Mouse (Mus musculus) thymus, postnatal 36 days (tissue): ENCODE results near the gene Nkain2.
"Not testable (repeated sequence)": the region's sequence is repeated elsewhere in the genome, so short reads cannot be mapped to it uniquely, and the experiment has no call there.

Experiments used
- DNase-seq, 2 experiments: peaks; one replicate each; pipeline ENCODE4 v3.0.0; 2022; ENCODE audit warnings: mixed read lengths in 2 of 2

The Nkain2 gene

DNA sequence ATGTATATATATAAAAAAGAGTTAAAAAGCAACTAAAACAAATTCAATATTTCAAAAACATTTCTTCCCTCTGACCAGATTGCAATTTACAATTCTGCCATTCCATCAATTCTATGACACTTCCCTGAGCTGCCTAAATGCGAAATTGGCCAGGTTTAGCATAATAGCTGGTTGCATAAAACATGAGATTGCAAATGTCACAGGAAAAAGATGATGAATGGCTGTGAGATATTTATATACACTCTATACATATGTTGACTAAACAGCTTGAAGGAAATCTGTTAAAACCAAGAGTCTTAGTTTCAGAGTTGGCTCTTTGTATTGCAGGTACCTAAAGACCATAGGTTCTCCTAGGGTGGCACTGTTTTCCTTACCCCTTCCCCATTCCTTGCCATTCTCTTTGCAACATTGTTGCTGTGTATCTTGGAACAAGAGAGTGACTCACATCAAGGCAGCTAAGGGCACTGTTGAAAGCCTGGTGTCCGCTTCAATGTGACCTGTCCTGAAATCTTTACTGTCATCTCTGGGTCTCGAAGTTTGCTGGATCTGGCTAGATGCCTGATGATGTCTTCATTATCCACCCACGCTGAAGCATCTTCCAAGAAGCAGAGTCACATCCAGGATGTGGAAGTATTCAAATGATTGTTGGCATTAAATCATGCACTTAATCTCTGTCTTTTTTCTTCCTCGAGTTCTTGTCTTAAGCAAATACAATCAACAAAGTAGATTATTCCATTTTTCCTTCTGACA is 837.5 kb downstream of the Nkain2 start:
- DNase-seq = no peak

DNA sequence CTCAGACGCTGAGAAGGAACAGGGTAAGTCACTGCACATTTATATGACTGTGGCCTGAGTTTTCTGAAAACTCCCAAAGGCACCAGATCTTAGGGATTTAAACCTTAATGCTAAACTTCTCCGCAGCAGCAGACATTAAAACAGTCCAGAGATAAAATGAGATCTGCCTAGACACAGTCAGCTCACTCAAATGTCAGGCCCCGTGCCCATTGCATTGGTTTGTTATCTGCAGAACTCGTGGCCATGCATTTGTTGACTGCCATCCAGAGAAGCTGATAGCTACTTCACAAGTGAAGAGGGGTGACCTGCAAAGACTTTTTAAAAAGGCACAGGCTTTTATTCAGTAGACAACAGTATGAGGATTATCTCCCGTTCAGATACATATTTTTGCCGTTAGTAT is 838.2 kb downstream of the Nkain2 start:
- DNase-seq = no peak

DNA sequence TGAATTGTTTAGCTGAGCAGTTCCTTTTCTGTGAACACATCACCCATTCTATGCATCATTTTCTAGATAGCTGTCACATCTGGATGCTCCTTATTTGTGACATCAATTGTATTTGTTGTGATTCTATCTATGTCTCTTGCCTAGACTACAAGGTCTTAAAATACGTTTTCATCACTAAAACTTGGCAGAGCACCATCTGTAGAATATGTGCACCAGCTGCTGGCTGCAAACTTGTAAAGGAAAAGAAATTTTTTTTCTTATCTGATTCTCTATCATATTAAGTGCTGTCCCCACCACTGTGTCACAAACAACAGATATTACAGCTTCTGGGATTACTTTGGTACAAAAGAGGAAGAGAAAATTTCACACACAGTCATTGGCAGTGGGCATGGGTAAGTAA is 860.3 kb downstream of the Nkain2 start:
- DNase-seq = no peak

DNA sequence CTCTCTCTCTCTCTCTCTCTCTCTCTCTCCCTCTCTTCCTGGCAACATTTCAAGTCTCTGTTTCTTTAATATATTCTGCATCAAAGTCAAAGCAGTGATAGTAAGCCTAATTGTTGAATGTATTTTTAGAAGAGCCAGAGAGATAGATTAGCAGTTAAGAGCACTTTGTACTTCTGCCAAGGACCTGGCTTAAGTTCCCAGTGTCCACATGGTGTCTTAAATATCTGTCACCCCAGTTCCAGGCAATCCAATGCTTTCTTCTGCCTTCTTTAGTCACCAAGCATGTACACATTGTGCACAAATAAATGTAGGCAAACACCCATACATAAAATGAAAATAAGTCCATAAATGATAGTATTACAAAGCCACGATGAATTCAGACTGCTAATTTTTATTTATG is 871.9 kb downstream of the Nkain2 start:
- DNase-seq = no peak

DNA sequence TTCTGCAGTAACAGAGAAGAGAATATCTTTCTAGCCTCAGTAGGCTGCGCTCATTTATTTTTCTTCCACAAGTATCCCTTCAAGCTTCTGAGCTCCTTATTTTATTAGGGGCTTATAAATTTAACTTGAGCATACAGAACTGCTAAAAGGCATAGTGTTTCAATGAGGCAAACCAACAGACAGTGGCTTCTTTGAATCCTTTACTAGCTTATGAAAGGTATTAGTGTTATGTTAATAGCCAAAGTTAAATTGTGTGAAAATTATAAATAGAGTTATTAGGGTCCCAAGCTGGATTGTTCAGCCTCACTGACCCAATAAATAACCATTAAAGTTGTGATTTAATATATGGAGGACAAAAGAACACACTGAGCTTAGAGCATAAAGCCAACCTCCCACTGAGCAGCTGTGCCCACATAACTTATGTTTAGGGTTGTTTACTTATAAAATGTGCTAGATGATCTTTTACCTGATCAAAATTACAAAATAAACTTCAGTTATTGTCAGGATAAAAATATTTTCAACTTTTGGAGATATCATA is 889.0 kb downstream of the Nkain2 start:
- DNase-seq = no peak

DNA sequence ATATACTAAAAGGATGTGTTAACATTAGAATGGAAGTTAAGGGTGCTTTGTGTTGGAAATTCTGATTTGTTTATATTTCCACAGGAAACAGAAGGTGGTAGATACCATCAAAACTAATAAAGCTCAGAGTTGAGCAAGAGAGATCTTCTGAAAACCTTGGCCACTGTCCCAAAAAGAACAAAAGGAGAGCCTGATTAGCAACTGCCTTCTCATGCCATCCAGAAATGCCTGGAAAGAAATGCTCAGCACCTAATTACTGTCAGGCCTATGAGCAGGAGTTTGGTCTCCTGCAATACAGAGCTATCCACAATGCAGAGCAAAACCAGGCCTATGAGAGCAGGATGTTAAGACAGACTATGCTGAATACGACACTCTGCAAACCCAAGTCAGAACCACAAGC is 897.1 kb downstream of the Nkain2 start:
- no peak for DNase-seq

DNA sequence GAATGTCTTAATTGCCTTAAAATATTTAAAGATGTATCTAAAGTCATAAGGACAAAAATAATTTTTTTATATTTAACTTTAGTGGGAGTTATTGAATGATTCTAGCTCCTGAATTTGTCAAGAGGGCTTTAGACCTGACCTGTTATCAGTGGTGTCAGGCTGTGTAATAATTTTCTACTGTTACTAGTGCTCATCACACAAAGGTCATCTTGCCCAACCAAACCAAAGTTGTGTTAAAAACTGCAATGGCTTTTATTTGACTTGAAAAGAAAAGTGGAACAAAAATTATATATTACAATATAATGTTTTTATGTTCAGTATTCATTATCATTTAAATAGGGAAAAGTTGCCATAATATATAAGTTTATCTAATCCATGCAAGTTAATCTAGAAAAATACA is 911.9 kb downstream of the Nkain2 start:
- DNase-seq = no peak

DNA sequence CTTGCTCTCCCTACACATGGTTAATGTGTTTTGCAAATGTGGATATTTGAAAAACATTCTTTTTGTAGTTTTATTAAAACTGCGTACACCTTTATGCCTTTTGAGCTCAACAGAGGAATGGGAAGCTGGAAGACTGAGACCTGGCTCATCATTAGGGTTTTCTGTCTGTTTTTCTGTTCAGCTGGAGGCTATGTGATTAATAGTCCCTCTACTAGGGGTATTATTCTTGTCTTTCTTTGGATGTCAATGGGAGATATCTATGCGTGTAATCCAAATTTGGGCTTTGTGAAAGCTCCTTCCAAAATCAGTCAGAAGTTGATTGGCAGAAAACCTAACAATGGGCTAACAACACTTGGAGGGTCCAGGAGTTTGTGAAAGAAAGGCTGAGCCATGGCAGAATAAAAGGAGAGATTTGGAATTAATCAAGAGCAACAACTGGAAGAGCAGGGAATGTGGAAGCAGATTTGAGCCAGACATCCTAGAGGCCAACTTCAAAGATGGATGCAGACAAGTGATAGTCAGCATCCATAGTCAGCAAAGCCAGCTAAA is 943.0 kb downstream of the Nkain2 start:
- DNase-seq = no peak

DNA sequence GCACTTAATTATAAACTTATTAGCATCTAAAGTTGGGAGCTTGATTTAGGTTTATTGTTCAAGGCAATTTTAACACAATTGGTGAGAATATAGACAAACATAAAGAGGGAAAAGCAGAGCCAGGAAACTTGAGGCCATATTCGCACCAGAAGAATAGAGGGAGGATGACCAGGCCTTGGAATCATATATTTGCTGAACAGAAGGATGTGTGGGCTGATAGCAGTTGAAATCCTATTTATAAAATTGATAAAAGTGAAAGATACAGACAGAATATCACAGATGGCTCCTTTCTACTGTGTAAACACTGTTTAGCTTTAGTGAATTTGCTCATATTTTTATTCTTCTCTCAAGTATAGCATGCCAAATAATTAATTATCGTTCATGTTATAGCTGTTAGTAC is 958.3 kb downstream of the Nkain2 start:
- no peak for DNase-seq

DNA sequence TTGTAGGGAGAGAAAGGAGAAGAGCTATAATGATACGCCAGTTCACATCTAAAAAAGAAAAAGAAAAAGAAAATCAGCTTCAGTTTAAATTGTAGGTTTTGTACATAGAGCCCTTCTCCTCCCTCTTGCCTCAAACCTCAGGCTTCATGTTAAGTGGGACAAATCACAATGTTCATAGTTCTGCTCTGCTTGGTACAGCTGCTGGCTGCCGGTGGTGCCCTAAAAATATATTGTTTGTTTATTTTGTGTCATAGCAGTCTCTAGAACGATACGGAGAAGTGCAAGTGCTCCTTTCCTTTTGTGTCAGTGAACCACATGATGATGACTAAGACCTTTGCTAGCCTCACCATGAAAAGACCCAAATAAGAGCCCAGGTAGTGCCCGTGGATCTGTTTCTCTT is 962.6 kb downstream of the Nkain2 start:
- no peak for DNase-seq

DNA sequence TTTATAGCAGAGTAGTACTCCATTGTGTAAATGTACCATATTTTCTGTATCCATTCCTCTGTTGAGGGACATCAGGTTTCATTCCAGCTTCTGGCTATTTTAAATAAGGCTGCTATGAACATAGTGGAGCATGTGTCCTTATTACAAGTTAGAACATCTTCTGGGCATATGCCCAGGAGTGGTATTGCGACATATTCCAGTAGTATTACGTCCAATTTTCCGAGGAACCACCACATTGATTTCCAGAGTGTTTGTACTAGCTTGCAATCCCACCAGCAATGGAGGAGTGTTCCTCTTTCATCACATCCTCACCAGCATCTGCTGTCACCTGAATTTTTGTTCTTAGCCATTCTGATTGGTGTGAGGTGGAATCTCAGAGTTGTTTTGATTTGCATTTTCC is 969.4 kb downstream of the Nkain2 start:
- not testable (repeated sequence) for DNase-seq

DNA sequence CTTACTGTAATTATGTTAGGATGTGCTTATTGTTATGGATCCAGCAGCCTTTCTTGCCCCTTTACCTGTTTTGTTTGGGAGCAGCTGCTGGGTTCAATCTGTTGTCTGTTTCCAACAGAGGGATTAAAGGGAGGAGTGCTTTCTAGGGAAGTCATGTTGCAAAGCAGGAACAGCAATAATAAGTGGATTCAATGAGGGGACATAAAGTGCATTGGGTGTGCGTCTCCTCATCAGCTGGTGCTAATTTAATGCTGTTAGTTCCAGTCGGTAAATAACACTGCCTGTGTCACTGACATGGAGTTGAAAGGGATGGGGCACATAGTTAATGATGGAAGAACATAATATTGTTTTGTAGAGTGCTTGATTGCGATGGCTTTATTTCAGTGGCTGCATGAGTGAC is 982.8 kb downstream of the Nkain2 start:
- DNase-seq = no peak

DNA sequence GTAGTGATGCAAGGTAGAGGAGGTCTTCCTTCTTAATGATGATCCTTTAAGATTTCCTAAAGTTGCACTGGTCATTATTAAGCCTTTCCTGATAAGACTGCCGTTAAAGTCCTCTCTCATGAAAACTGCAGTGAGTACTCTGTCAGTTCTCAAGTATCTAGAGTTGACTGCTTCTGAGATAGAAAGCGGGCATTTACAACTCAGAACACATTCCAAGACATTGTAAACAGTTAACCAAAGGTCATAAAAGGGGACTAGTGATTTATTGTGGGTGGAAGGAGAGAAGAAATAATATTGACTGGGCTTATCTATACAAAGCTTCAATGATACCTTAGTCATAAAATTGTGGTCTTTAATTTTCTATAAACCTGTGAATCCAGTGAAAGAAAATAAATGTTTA is 990.8 kb downstream of the Nkain2 start:
- no peak for DNase-seq

DNA sequence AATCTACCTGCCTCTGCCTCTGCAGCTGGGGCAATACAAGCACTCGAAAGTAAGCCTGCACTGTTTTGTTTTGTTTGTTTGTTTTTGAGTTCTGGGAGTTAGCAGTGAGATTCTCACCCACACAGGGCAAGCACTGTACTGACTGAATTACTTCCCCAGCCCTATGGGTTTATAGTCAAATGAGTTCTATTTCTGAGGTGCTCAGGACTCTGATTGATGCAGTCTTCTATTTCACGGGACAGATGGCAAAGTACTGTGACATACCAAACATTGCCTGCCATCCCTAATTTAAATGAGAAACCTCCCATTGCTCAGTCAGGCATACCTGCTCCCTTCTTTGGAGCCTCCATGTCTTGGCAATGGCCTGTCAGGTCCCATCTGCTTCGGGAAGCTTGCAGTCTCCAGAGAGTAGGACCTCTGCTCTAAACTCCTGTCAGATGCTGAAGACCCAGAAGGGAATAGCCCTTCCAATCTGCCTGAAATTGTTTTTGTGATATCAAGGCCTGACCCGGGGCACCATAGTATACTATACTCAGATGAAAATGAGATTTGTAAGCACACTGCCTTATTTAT is 1016.9 kb downstream of the Nkain2 start:
- DNase-seq = no peak

DNA sequence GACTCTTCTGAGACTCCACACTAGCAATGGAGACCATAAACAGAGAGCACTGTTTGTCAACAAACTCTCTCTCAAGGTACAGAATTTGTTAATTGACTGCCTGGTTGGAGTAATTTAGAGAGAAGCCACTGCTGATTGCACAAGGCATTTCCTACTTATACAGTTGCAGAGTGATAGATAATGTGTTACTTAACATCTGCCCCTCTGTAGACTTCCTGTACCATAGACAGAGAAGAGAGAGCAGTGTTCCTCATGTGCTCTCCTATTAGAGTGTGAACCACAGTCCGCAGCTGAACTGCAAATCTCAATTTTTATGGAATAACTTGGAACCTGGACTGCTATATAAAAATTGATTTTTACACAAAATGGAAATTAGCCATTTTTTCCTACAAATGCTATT is 1022.0 kb downstream of the Nkain2 start:
- DNase-seq = no peak

DNA sequence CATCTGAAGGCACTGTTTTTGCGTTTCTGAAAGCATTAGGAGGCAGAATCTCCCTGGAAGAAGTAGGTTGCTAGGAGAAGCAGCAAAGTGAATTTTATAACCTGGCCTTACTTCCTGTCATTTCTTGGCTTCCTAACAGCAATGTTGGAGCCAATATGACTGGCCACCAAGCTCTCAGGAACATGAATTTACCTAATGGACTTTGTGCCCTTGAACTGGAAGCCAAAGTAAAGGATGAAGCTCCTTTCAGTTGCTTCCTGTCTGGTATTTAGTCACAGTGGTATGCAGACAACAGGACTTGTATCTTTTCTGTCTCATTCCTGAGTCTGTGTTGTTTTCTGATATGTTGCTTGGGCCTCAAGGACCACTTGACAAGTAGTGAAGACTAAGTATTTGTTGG is 1063.2 kb downstream of the Nkain2 start:
- DNase-seq = no peak

DNA sequence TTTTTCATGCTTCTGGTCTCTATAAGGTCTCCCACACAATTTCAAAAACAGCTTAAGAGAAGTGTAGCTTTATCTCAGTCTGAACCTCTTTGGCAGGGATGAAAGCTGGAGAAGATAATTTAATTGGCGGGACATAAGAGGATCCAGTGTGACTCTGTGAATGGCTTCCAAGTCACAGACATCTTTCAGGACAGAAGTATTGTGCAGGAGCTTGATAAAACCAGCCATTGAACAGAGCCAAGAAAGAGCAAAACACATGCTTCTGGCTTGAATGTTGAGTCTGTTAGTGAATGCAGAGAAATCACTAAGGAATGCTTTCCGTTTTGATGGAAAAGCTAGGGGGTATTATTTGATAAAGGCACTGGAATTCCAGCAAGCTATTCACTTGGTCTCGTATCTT is 1077.7 kb downstream of the Nkain2 start:
- no peak for DNase-seq

DNA sequence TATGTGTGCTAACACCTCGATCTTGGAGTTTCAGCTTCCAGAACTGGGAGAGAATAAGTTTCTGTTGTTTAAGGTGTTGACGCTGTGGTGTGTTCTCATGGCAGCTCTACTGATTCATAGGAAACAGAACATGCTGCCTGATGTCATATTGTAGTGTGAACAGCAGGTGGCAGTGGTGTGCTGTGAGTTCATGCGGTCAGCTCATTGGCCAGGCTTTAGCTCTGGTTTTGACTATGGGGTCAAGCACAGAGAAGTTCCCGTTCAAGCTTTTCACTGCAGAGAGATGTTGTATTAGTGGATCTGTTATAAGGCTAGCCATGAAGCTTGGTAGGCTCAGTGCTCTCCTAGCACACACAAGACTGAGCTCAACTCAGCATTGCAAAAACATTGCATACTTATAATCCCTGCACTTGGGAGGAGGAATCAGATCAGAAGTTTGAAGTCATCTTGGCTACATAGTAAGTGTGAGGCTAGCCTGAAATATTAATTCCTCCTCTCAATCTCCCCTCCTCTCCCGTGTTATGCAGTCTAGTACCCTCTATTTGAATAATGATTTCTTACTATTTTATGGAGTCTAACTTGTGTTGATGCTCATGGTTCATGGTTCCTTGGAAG is 1147.7 kb downstream of the Nkain2 start:
- no peak for DNase-seq

DNA sequence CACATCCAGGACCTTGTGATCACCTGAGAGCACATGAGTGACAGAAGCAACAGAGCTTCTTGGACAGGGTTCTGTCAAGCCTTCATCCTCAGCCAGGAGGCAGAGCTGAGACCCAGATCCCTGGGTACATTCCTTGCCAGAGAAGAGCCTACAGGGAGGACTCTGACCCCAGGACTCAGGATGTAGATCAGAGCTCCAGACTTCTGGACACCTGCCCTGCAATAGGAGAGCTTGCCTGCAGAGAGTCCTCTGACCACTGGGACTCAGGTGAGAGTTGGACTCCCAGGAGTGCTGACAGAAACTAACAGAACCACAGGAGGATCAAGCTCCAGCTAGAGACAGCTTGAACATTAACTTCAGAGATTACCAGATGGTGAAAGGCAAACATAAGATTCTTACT is 1162.2 kb downstream of the Nkain2 start:
- no peak for DNase-seq

DNA sequence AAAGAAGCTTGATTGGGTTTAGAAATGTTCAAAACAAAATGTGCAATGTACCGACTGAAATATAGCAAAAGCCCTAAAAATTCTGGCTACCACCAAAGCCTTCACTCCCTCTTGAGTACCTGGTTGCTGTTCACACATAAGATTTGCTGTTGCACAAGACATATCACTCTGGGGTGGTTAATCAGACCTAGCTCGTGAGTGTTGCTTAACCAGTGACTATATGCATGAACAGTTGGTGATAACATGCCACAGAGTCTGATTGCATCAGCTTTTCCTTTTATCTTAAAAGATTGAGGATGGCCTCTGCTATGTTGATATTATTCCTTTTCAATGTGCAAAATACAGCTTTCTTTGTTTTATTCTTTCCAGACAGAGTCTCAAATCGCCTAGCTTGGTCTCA is 1243.0 kb downstream of the Nkain2 start:
- no peak for DNase-seq

DNA sequence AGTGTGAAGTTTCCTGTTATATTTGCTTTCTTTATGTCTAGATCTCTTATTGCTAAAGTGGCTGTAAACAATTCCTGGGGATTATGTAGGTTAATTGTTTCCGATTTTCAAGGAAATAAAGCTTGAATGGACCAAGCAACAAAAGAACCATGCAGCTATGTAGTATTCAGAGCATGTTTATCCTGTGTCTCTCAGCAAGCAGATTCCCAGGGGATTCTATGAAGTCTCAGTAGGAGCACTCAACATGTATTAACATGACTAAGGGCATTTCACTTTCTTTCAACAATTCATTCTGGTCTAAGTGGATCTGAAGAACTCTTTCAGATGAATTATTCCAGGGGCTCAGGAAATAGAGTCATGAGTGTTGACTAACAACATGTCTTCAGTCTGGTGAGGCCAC is 1244.2 kb downstream of the Nkain2 start:
- DNase-seq = no peak
